Mouse (Mus musculus): ENCODE measurements at regions not wholly inside any gene's neighbourhood (a gene's known extent, or its start where the extent isn't known, plus 50 kb on each side); places are given as distances from the start of the nearest gene placed in this dataset.

- intact Hi-C loops (cut with DNase I) = no loop called here
- DNase-seq = no peak
These were observed 90.6 kb upstream of the Map3k7 start for GRCm38 (mm10) chr4:31872985-31873983.

GRCm38 (mm10) chr4:31877389-31877788 lies 86.5 kb upstream of the Map3k7 start:
- intact Hi-C loops (cut with DNase I) = no loop called here
- DNase-seq = no peak

- intact Hi-C loops (cut with DNase I) = no loop called here
- DNase-seq = no peak
These were observed 85.3 kb upstream of the Map3k7 start for GRCm38 (mm10) chr4:31878493-31879191.

- DNase-seq = no peak
- intact Hi-C loops (cut with DNase I) = no loop called here
These were observed 84.7 kb upstream of the Map3k7 start for GRCm38 (mm10) chr4:31879192-31879585.

GRCm38 (mm10) chr4:31880213-31880612 lies 83.7 kb upstream of the Map3k7 start:
- intact Hi-C loops (cut with DNase I) = no loop called here
- DNase-seq = no peak

GRCm38 (mm10) chr4:31889673-31890072 lies 74.2 kb upstream of the Map3k7 start:
- intact Hi-C loops (cut with DNase I) = no loop called here

GRCm38 (mm10) chr4:31909086-31909673 lies 54.7 kb upstream of the Map3k7 start:
- intact Hi-C loops (cut with DNase I) = no loop called here

More at GRCm38 (mm10) chr4:31889673-31890072, 74.2 kb upstream of the Map3k7 start:
- DNase-seq = no peak

More at GRCm38 (mm10) chr4:31909086-31909673, 54.7 kb upstream of the Map3k7 start:
- no peak for DNase-seq

All from gastrocnemius, postnatal 36 days (tissue).